Mouse (Mus musculus): ENCODE data around the gene Ext2. TPM values are rescaled to one million over a fixed set of nuclear protein-coding genes. Genes with fewer than 3 reads are reported as not detected.

Ext2 gene
- polyA plus RNA-seq, 1 experiment from 2014 or later: 93.6 TPM

DNA sequence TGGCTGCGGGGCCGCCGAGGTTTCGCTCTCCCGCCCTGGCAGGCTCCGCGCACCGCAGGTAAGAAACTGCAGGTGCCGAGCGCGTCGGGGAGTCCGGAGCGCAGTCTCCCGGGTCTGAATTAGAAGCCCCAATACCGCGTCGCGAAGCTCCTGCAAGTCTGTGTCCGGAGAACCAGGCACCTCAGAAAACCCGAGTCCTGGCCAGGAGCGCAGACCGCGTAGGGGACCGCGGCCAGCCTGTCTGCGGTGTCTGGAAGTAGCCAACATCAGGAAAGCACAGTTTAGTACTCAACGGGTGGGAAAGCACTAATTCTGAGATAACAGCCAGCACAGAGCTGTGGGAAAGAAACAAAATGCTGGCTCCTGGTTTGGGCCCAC is 179.0 kb downstream of the Ext2 start:
- H3K36me3 ChIP-seq (ENCODE audit: control insufficient read depth, insufficient read depth, low read length): no peaks in the 10 kb centered on the region
- no peaks in the 10 kb centered on the region for H3K9me3 ChIP-seq (replicated peaks; ENCODE audit: control insufficient read depth, low read length)
- peak overlapping the region; percentile 48 for H3K4me3 ChIP-seq (replicated peaks; ENCODE audit: low read length)
- H3K27me3 ChIP-seq (ENCODE audit: control insufficient read depth, insufficient read depth, low read length): peaks cover 92% of the 10 kb centered on the region
- 3% methylated on average over 28 of the region's 28 CpGs for WGBS
- H3K4me2 ChIP-seq (ENCODE audit: low read depth, low read length): peak overlapping the region; percentile 71
- peaks cover 12% of the 10 kb centered on the region; the same call in 1 of the 2 replicates for H3K4me1 ChIP-seq (ENCODE audit: control insufficient read depth, insufficient read depth, low read length)
- no peak for ATAC-seq (ENCODE audit: insufficient read depth, low FRiP score)
- H3K27ac ChIP-seq (ENCODE audit: low read length): no peak overlapping the region
- peak overlapping the region; percentile 60; the same call in 1 of the 2 replicates for H3K9ac ChIP-seq (ENCODE audit: low read length)

DNA sequence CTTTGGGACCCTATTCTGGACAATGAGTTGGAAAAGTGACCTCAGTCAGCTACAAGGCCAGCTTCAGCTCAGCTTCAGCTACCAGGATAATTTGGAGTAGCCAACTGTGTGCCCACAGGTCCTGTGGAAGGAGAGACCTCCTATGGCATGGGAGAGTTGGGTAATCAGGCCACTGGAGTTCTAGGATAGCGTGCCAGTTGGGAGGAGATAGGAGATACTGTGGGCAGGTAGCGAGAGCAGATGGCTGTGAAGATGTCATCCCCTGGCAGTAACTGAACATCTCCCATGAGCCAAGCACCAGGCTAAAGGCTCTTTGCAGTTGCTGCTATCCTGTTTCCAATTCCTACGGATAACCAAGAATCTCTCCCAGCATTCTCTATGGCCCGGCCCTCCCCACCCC is 187.8 kb downstream of the Ext2 start:
- 85% methylated on average over 4 of the region's 4 CpGs for WGBS
- H3K4me1 ChIP-seq (ENCODE audit: control insufficient read depth, insufficient read depth, low read length): no peaks in the 10 kb centered on the region
- no peaks in the 10 kb centered on the region for H3K36me3 ChIP-seq (ENCODE audit: control insufficient read depth, insufficient read depth, low read length)
- H3K4me3 ChIP-seq (replicated peaks; ENCODE audit: low read length): no peak overlapping the region
- no peak for ATAC-seq (ENCODE audit: insufficient read depth, low FRiP score)
- H3K9me3 ChIP-seq (replicated peaks; ENCODE audit: control insufficient read depth, low read length): no peaks in the 10 kb centered on the region
- H3K27me3 ChIP-seq (ENCODE audit: control insufficient read depth, insufficient read depth, low read length): peaks cover 17% of the 10 kb centered on the region
- H3K4me2 ChIP-seq (ENCODE audit: low read depth, low read length): no peak overlapping the region
- H3K9ac ChIP-seq (ENCODE audit: low read length): no peak overlapping the region
- no peak overlapping the region for H3K27ac ChIP-seq (ENCODE audit: low read length)

DNA sequence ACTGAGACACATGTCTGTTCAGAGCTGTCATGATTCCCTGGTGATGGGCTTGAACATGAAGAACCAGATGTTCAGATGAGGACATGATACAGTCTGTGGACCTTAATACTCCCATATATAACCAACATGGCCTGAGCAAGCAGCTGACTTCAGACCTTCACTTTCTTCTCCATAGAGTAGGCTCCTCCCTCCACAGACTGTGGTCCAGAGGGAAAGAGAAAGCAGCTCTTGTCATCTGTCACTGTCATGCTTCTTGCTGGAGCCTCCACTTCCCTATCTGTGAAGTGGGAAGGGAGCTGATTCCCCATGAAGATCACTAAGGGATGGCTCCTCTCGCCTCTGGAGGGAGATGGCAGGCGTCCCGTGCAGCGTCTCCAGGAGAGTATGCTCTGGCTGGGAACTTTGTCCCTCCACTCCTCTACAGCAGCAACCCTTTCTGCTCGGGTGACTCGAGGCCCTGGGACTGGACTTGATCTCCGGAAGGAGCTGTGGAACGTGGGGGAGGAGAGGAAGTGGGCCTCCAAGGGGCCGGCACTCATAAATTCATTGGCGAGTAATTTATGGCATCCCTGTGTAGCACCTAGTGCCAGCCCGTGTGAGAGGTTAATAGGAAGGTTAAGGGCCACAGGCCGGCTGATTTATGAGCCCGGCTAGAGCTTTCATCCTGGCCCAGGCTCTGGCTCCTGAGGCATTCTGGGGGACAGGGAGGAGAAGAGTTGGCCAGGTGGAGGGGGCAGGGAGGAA is 197.5 kb downstream of the Ext2 start:
- H3K4me3 ChIP-seq (replicated peaks; ENCODE audit: low read length): no peak overlapping the region
- no peaks in the 10 kb centered on the region for H3K36me3 ChIP-seq (ENCODE audit: control insufficient read depth, insufficient read depth, low read length)
- no peak overlapping the region for H3K9ac ChIP-seq (ENCODE audit: low read length)
- H3K4me2 ChIP-seq (ENCODE audit: low read depth, low read length): no peak overlapping the region
- whole genome bisulfite sequencing: 43% methylated on average over 13 of the region's 13 CpGs
- no peaks in the 10 kb centered on the region; the same call in 1 of the 2 replicates for H3K27me3 ChIP-seq (ENCODE audit: control insufficient read depth, insufficient read depth, low read length)
- no peak overlapping the region for H3K27ac ChIP-seq (ENCODE audit: low read length)
- H3K4me1 ChIP-seq (ENCODE audit: control insufficient read depth, insufficient read depth, low read length): no peaks in the 10 kb centered on the region
- ATAC-seq (ENCODE audit: insufficient read depth, low FRiP score): no peak
- H3K9me3 ChIP-seq (replicated peaks; ENCODE audit: control insufficient read depth, low read length): no peaks in the 10 kb centered on the region

DNA sequence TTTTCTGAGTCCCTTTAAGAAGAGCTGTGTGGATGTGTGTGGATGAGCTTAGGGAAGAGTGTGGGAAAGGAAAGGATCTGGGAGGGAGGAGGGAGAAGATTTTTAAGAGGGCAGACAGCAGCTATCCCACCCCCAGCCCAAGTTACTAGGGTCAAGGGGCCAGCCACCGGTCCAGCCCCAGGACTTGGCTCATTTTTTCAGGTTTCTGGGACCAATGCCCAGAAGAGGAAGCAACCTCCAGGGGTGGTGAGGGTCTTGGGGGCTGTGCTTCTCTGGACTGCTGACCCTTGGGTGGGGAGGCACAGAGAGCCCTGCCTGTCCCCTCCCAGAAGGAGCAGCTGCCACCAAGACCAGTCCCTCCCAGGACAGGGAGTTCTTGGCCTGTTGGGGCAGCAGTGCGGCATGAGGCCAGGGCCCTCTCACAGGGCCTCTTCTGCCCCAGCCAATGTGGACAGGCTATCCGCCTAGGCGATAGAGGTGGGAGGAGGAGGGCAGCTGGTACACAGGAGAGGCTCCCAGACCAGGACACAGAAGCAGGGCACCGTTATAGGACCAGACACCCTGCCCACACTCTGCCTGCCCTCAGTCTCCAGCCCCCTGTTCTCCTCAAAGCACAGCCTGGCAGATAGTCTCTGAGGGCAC is 203.0 kb downstream of the Ext2 start:
- no peaks in the 10 kb centered on the region for H3K9me3 ChIP-seq (replicated peaks; ENCODE audit: control insufficient read depth, low read length)
- H3K36me3 ChIP-seq (ENCODE audit: control insufficient read depth, insufficient read depth, low read length): no peaks in the 10 kb centered on the region
- H3K4me2 ChIP-seq (ENCODE audit: low read depth, low read length): no peak overlapping the region
- WGBS: 48% methylated on average over 5 of the region's 5 CpGs
- H3K4me3 ChIP-seq (replicated peaks; ENCODE audit: low read length): no peak overlapping the region
- no peak for ATAC-seq (ENCODE audit: insufficient read depth, low FRiP score)
- H3K9ac ChIP-seq (ENCODE audit: low read length): no peak overlapping the region; the same call in 1 of the 2 replicates
- H3K4me1 ChIP-seq (ENCODE audit: control insufficient read depth, insufficient read depth, low read length): no peaks in the 10 kb centered on the region
- H3K27me3 ChIP-seq (ENCODE audit: control insufficient read depth, insufficient read depth, low read length): no peaks in the 10 kb centered on the region; the same call in 1 of the 2 replicates
- no peak overlapping the region for H3K27ac ChIP-seq (ENCODE audit: low read length)

DNA sequence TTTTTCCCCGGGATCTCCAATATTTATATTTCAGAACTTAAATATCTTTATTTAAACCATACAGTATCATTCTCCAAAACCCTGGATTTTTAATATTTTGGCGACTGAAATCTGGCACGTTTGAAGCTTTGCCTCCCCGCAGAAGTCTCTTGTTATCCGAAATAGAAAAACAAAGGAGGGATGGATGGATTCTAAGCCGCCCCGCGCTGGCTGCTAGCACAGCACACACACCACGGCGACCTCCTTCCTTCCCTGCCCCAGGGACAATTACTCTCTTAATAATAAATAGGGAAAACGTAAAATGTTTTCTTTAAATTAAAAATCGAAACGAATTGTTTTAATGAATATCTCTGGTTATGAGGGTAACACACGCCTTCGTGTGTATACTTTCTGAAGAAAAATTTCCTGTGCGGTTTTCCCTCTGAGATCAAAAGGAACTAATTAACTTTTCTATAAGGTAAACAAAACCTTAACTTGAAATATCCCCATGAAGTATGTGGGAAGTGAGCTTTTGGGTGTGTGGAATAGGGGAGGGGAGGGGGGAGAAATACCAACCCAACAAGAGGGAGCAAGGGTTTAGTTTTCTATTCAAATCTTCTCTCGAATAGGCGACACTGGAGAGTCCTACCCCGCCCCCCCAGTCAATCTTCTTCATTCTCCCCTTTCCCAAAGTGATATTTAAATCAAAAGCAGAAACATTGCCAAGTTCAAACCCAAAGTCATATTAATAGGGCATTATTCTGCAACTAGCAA is 203.7 kb downstream of the Ext2 start:
- no peaks in the 10 kb centered on the region; the same call in 1 of the 2 replicates for H3K27me3 ChIP-seq (ENCODE audit: control insufficient read depth, insufficient read depth, low read length)
- WGBS: 43% methylated on average over 19 of the region's 19 CpGs
- no peak for ATAC-seq (ENCODE audit: insufficient read depth, low FRiP score)

DNA sequence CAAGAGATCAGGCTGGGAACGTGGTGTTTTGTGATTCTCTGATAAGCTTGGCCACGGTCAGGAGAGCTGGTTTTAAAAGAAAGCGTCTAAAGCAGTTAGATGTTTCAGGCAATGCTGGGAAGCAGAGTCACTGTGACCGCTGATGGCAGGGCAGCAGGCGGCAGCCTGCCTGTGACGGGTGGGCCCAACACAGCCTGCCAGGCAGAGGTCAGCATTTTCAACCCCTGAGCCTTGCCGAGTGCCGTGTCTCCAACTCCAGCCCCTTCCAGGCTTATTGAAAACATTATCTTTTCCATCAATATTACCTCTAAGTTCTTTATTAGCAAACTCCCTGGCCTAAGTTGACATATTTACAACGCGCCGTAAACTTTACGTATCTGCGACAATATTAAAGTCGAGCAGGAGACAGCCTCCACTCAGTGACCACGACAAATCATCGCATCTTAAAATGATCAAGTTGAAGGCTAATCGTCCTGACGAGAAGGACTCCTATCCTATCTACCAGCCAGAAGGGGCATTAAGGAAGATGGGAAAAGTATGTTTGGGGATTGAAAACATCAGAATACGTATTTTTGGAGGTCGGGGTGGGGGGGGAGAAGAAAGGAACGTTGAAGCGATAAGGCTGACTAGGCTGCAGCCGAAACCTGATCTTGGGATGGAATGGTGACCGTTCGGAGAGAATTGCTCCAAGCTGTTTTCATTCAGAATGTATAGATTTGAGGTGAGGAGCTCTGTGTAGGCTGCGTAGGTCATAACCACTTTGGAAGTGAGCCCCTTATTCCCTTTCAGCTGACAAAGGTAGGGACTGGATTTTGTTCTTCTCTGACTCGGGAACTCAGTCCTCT is 206.3 kb downstream of the Ext2 start:
- 70% methylated on average over 27 of the region's 27 CpGs for WGBS
- H3K4me2 ChIP-seq (ENCODE audit: low read depth, low read length): no peak overlapping the region
- no peaks in the 10 kb centered on the region for H3K9me3 ChIP-seq (replicated peaks; ENCODE audit: control insufficient read depth, low read length)
- H3K9ac ChIP-seq (ENCODE audit: low read length): no peak overlapping the region
- no peak for ATAC-seq (ENCODE audit: insufficient read depth, low FRiP score)
- no peaks in the 10 kb centered on the region for H3K27me3 ChIP-seq (ENCODE audit: control insufficient read depth, insufficient read depth, low read length)
- H3K27ac ChIP-seq (ENCODE audit: low read length): no peak overlapping the region
- H3K4me3 ChIP-seq (replicated peaks; ENCODE audit: low read length): no peak overlapping the region
- no peaks in the 10 kb centered on the region for H3K36me3 ChIP-seq (ENCODE audit: control insufficient read depth, insufficient read depth, low read length)
- no peaks in the 10 kb centered on the region for H3K4me1 ChIP-seq (ENCODE audit: control insufficient read depth, insufficient read depth, low read length)

More for the DNA sequence above, 203.7 kb downstream of the Ext2 start:
- H3K4me1 ChIP-seq (ENCODE audit: control insufficient read depth, insufficient read depth, low read length): no peaks in the 10 kb centered on the region
- H3K9ac ChIP-seq (ENCODE audit: low read length): no peak overlapping the region
- no peak overlapping the region for H3K27ac ChIP-seq (ENCODE audit: low read length)
- H3K36me3 ChIP-seq (ENCODE audit: control insufficient read depth, insufficient read depth, low read length): no peaks in the 10 kb centered on the region
- H3K9me3 ChIP-seq (replicated peaks; ENCODE audit: control insufficient read depth, low read length): no peaks in the 10 kb centered on the region
- no peak overlapping the region for H3K4me3 ChIP-seq (replicated peaks; ENCODE audit: low read length)
- no peak overlapping the region for H3K4me2 ChIP-seq (ENCODE audit: low read depth, low read length)

DNA sequence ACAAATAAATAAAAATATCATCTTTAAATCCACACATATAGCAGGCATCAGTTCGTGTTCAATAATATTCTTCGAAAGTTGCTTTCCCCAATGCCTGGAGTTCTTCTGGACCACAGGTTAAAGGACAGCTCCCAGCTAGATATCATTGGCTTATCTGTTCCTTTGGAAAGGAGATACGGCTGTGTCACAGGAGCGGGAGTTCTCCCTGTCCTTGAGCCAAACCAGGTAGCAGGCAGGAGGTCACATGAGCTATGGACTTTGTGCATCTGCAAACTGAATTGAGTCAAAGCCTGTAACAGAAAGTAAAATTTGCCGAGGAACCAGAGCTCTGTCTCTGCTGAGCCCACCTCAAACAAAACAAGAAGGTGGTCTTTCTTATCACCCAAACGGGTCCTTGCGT is 209.3 kb downstream of the Ext2 start:
- H3K4me3 ChIP-seq (replicated peaks; ENCODE audit: low read length): no peak overlapping the region
- no peak overlapping the region for H3K9ac ChIP-seq (ENCODE audit: low read length)
- no peaks in the 10 kb centered on the region for H3K4me1 ChIP-seq (ENCODE audit: control insufficient read depth, insufficient read depth, low read length)
- no peaks in the 10 kb centered on the region for H3K9me3 ChIP-seq (replicated peaks; ENCODE audit: control insufficient read depth, low read length)
- no peak overlapping the region for H3K27ac ChIP-seq (ENCODE audit: low read length)
- no peaks in the 10 kb centered on the region for H3K36me3 ChIP-seq (ENCODE audit: control insufficient read depth, insufficient read depth, low read length)
- 72% methylated on average over 7 of the region's 7 CpGs for WGBS
- no peak overlapping the region for H3K4me2 ChIP-seq (ENCODE audit: low read depth, low read length)
- ATAC-seq (ENCODE audit: insufficient read depth, low FRiP score): no peak
- no peaks in the 10 kb centered on the region for H3K27me3 ChIP-seq (ENCODE audit: control insufficient read depth, insufficient read depth, low read length)

All from stomach, embryonic 16.5 days (tissue).